Mouse (Mus musculus): Measurements from ENCODE around the gene Erich4. TPM values are rescaled to one million over a fixed set of nuclear protein-coding genes. Genes with fewer than 3 reads are reported as not detected.

Gene Erich4
- polyA plus RNA-seq, 1 experiment from 2014 or later, result not detected

DNA sequence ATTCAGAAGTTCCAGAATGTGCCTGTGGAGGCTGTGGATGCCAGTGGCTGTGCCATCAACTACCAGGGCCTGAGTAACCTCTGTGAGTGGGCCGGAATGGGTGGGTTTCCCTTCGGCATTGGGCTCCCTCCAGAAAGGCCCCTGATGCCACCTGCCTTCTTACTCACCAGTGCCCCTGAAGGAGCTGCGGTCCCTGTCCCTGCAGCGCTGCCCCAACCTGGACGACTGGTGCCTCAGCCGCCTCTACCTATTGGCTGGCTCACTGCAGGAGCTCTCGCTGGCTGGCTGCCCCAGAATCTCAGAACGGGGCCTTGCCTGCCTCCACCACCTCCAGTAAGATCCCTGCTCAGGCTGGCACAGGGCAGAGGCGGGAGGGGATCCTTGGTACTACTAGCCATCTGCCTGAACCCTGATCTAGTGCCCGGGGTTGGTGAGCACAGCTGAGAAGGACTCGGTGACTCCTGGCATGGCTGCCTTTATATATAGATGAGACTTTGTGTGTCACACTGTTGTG lies 8.2 kb upstream of the Erich4 start:
- TF ChIP-seq CTCF (IDR thresholded peaks at IDR 0.05), result no peak
- DNase-seq (ENCODE audit: low read depth, low spot score), result no peak
- no peak for ATAC-seq
- ChIA-PET POLR2A (interaction anchor here (0.5 kb wide), 1 partner anchor 160 kb away, joined by 3 read pairs; no protein-coding TSS in a partner anchor), CTCF (interaction anchor here (1.9 kb wide), 1 partner anchor 65 kb away, joined by 4 read pairs; no protein-coding TSS in a partner anchor)
- no peaks in the 10 kb centered on the region for H3K27me3 ChIP-seq
- in situ Hi-C loops (cut with MboI; ENCODE audit: low pct_unique_long_range_greater_than_20kb), result loop anchor here (5.0 kb wide), 1 partner anchor 38 kb away; no protein-coding TSS in a partner anchor

DNA sequence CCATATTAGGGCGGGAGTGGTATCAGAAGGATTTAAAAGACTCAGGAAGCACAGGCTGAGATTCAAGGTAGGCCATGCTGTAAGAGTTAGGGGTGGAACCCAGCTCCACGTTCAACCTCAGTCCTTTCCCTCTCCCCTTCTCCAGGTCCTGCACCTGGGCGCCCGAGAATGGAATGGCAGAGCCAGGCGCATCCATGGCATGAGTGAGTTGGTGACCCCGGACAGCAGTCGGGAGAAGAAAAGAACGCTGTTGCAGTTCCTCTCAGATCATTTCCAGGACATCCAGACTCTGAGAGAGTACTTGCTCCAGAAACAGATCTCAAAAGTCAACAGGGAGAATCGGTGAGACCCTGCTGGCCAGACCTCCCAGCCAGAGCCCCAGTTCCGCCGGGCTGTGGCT lies 5.1 kb upstream of the Erich4 start:
- POLR2A ChIA-PET, result no interaction called here
- no peak for ATAC-seq

DNA sequence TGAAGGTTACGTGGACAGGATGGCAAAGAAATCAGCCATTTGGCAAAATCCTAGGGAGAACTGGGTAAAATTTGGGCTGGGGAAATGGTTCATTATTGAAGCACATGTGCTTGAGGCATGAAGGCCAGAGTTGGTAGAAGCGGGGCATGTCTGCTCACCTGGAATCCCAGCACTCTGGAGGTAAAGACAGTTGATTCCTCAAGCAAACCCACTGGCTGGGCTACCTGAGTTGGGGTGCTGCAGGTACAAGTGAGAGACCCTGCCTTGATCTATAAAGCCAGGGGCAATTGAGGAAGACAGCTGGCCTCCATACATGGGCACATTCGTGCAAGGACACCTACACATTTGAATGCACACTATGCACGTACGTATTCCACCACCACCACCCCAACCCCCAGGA lies 4.4 kb upstream of the Erich4 start:
- no peak for TF ChIP-seq CTCF (IDR thresholded peaks at IDR 0.05)
- ChIA-PET POLR2A (no interaction called here), CTCF (interaction anchor here (1.2 to 1.3 kb wide), 2 partner anchors 18 to 180 kb away, joined by 3 read pairs; no protein-coding TSS in a partner anchor)
- in situ Hi-C loops (cut with MboI; ENCODE audit: low pct_unique_long_range_greater_than_20kb), result loop anchor here (5.0 kb wide), 1 partner anchor 42 kb away; no protein-coding TSS in a partner anchor
- DNase-seq (ENCODE audit: low read depth, low spot score), result no peak
- ATAC-seq, result no peak
- no peaks in the 10 kb centered on the region for H3K27me3 ChIP-seq

More for the DNA sequence above, 5.1 kb upstream of the Erich4 start:
- in situ Hi-C loops (cut with MboI; ENCODE audit: low pct_unique_long_range_greater_than_20kb), result loop anchor here (5.0 kb wide), 1 partner anchor 42 kb away; no protein-coding TSS in a partner anchor
- no peak for DNase-seq (ENCODE audit: low read depth, low spot score)
- TF ChIP-seq CTCF (IDR thresholded peaks at IDR 0.05), result no peak
- CTCF ChIA-PET, result interaction anchor here (1.2 to 1.3 kb wide), 2 partner anchors 19 to 180 kb away, joined by 3 read pairs; no protein-coding TSS in a partner anchor
- H3K27me3 ChIP-seq, result no peaks in the 10 kb centered on the region

DNA sequence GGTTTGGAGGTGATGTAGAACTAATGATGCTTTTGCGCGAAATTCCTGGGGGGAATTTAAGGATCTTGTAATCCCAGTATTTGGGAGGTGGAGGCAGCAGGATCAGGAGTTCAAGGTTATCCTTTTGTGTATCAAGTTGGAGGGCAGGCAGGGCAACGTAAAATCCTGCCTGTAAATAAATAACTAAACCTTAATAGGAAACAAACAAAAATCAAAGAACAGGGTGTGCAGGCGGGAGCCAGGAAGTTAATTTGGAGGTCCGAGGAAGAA lies 4.0 kb upstream of the Erich4 start:
- in situ Hi-C loops (cut with MboI; ENCODE audit: low pct_unique_long_range_greater_than_20kb), result no loop called here
- POLR2A ChIA-PET, result no interaction called here
- no peak for TF ChIP-seq CTCF (IDR thresholded peaks at IDR 0.05)

DNA sequence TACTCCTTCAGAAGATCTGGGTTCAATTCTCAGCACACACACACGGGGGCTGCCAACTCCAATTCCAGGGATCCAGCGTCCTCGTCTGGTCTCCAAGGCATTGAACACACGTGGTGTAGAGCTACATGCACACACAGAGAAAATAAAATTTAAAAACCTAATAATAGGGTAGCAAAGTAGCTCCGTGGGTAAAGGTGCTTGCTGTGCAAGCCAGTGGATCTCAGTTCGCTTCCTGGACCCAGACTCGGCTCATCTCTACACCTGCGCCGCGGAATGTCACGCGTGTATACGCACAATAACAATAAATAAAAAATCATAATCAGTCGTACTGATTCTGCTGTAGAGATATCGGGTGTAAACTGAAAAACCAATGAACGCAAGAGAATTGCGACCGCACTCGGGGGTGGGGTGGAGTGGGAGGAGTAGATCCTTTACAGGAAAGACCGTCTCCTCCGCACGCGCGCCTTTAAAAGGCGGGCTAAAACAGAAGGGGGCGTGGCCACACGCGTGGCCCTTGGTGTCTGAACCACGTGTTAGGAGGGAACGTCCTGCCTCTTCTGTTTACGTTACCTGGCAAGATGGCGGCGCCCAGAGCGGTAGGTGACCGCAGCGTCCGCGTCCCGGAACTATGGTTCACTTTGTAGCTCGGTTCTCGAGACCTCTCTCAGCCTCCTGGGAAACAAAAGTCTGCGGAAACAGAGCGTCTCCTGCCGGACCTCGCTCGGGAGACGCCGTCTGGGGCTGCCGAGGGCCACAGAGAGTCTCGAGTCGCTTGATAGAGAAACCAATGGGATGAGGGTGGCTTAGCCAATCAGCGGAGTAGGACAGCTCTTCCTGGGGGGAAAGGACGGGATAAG lies 3.4 kb upstream of the Erich4 start, which contains the start of gene Dmac2:
TSS of gene Dmac2 (plus strand) at position 550 of the 857 bp plus-strand sequence.
- peak; percentile 42 for DNase-seq (ENCODE audit: low read depth, low spot score)
- H3K27me3 ChIP-seq, result no peaks in the 10 kb centered on the region
- in situ Hi-C loops (cut with MboI; ENCODE audit: low pct_unique_long_range_greater_than_20kb), result no loop called here
- peak; percentile 82 for ATAC-seq
- no peak for TF ChIP-seq CTCF (IDR thresholded peaks at IDR 0.05)
- POLR2A ChIA-PET, result no interaction called here
- CTCF ChIA-PET, result no interaction called here

More for the DNA sequence above, 4.0 kb upstream of the Erich4 start:
- DNase-seq (ENCODE audit: low read depth, low spot score) (no peak), ATAC-seq (no peak)
- CTCF ChIA-PET, result no interaction called here
- H3K27me3 ChIP-seq, result no peaks in the 10 kb centered on the region

DNA sequence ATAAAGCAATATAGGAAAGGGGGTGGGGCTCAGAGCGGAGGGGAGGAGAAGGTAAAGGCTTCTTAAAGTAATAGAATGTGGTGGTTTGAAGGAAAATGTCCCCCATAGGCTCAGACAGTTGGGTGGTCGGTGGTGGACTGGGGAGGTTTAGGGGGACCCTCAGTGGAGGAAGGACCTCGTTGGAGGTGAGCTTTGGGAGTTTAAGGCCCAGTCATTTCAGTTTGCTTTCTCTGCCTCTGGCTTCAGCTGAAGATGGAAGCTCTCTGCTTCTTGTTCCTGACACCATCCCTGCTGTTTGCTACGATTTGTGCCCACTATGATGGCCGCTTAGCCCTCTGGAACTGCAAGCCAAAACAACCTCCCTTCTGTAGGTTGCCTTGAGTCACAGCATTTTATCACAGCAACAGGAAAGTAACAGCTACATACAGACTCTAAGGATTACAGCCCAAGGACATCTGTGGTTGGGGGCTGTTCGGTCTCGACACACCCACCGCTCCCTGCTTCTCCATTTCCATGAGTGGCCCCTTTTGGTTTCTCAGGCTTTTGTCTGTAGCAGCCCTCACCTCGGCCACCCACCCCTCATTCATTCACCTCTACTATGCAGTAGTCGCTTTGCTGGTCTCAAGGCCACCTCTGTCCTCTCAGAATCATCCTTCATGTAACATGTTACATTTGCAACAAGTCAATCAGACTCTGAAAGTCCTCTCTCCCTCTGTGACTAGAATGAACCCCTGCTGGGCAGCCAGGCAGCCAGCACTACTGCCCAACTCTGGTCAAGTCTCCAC lies 1.9 kb upstream of the Erich4 start:
- peaks cover 4% of the 10 kb centered on the region for H3K27me3 ChIP-seq
- POLR2A ChIA-PET, result interaction anchor here (0.8 kb wide), 1 partner anchor 17 kb away, joined by 6 read pairs; no protein-coding TSS in a partner anchor
- CTCF ChIA-PET, result no interaction called here
- TF ChIP-seq CTCF (IDR thresholded peaks at IDR 0.05), result no peak
- ATAC-seq, result no peak
- DNase-seq (ENCODE audit: low read depth, low spot score), result no peak
- in situ Hi-C loops (cut with MboI; ENCODE audit: low pct_unique_long_range_greater_than_20kb), result no loop called here

DNA sequence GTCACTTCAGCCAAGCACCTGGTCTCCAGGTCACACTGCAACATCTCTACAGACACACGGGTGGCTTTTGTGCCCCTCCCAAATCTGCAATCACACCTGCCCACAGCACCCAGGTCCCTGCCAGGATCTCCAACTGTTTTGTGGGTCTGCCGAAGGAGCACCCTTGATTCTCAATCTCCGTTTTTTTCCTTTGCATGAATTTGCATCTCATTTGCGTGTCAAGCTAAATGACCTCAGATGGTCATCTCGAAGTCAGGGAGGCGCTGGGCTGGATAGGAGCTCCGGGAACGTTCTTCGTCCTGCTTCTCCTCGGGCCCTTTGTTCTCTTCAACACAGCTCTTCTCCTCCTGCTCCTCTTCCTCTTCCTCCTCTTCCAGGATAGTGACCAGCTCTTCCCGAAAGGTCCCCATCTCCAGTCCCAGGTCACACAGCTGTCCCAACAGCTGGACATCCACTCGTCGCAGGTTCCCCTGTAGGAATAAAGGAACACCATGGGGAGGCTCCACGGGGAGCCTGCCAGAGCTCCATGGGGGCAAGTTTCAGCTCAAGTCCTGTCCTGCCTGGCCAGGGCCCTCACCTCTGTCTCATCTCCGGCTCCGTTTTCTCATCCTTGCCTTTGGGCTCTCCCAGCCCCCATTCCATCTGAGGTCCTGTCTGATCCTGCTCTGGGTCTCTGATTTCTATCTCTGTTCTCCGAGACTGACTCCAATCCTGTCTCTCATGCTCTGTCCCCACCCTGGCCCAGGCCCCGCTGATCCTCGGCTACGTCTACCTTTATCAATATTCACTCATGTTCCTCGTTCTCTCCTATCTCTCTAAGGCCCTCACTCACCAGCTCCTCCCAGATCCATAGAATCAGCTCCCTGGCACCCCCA lies 624 bp downstream of the Erich4 start:
- DNase-seq (ENCODE audit: low read depth, low spot score) (no peak), ATAC-seq (no peak)
- ChIA-PET POLR2A (no interaction called here), CTCF (no interaction called here)
- H3K27me3 ChIP-seq, result peaks cover 4% of the 10 kb centered on the region
- TF ChIP-seq CTCF (IDR thresholded peaks at IDR 0.05), result no peak
- in situ Hi-C loops (cut with MboI; ENCODE audit: low pct_unique_long_range_greater_than_20kb), result no loop called here

DNA sequence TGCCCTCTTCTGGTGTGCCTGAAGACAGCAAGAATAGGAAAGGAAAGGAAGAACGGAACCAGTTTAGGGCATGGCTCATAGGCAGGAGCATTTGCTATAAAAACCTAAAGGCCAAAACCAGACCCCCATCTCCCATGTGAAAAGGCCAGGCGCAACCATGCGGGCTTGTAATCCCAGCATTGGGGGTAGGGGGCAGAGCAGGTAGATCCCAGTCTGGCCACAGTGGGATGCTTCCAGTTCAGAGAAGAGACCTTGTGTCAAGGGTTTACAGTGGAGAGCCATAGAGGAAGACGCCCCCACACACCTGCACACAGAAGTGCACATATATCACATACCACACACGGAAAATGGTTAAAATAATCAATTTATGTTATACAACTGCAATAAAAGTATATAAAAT lies 1.6 kb downstream of the Erich4 start:
- DNase-seq (ENCODE audit: low read depth, low spot score) (no peak), ATAC-seq (no peak)
- POLR2A ChIA-PET, result no interaction called here
- in situ Hi-C loops (cut with MboI; ENCODE audit: low pct_unique_long_range_greater_than_20kb), result no loop called here
- H3K27me3 ChIP-seq, result peaks cover 6% of the 10 kb centered on the region
- no peak for TF ChIP-seq CTCF (IDR thresholded peaks at IDR 0.05)
- CTCF ChIA-PET, result no interaction called here

DNA sequence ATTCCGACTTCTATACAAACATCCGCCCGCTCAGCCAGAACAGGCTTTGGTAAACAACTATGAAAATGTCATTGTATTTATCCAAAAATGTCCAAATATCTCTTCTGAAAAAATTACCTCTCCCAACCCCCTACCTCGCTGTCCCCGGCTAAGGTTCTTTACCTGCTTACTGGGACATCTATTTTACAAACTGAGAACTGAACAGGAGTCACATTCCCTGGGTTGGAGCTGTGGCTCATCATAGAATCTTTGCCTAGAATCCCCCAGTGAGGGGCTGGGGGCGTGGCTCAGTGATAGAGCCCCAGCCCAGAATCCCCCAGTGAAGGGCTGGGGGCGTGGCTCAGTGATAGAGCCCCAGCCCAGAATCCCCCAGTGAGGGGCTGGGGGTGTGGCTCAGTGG lies 4.2 kb downstream of the Erich4 start:
- in situ Hi-C loops (cut with MboI; ENCODE audit: low pct_unique_long_range_greater_than_20kb), result no loop called here
- POLR2A ChIA-PET, result no interaction called here

DNA sequence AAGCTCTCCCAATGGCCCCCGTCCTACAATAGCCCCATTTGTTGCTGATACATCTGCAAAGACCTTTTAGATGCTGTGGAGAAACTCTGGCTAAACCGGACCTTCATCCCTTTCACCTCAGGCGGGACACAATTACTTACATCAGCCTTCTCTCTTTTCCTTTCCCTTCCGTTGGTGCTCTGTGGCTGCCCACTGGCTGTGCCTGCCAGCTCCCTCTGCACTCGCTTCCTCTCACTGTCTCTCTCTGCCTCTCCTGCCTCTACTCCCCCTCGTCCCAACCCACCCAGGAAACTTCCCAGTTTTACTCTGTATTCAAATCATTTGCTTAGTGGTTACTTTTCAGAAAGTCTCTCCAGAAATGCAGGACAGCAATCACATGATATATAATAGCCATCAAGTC lies 5.6 kb downstream of the Erich4 start:
- peaks cover 20% of the 10 kb centered on the region for H3K27me3 ChIP-seq
- DNase-seq (ENCODE audit: low read depth, low spot score) (no peak), ATAC-seq (no peak)
- in situ Hi-C loops (cut with MboI; ENCODE audit: low pct_unique_long_range_greater_than_20kb), result no loop called here
- TF ChIP-seq CTCF (IDR thresholded peaks at IDR 0.05), result no peak
- ChIA-PET POLR2A (no interaction called here), CTCF (no interaction called here)

More for the DNA sequence above, 4.2 kb downstream of the Erich4 start:
- no peak for TF ChIP-seq CTCF (IDR thresholded peaks at IDR 0.05)
- CTCF ChIA-PET, result no interaction called here
- ATAC-seq (no peak), DNase-seq (ENCODE audit: low read depth, low spot score) (no peak)
- peaks cover 20% of the 10 kb centered on the region for H3K27me3 ChIP-seq

Measured in Patski (cell line).